Comparison of ENCODE assay signal across 11 mouse cellular contexts in the genomic region with DNA sequence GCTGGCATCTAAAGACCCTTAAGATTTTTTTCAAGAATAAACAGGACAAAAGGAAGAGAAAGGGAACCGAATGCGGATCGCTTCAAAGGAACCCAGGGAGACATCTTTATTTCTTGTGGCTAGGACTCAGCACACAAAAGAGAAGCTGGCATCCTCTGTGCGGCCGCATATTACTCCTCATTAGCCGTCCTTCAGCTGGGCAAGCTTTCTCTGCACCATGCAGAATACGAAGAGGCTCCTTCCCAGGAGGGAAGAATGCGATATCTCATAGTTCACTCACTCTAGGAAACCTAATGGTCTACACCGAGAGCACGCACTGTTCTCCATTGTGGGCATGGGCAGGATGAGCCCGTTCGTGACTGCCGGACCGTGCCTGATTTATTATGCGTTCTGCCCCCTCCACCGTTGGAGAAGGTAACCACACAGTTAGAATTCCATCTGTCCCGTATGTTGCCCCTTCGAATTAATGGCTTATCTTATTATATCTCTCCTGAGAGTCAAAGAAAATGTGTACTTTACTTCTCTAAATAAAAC.
DNase-seq lines count a peak whose midpoint lies in the region; ATAC-seq lines count a peak whose summit lies in the region.
"Had no signal": no experiment of that assay in that cellular context is flagged by ENCODE, and none has a peak within 500 bp of the region (broad histone marks: within the 10 kb centered on the region; RNA-seq: fewer than 3 reads in every experiment).

No protein-coding gene starts in this region.

- H3K27ac ChIP-seq in kidney, embryonic 15.5 days, result peak overlapping the region; percentile 74
- 0 out of 2 replicates have a peak overlapping the region, but pooled peaks have one; percentile 51 for H3K27ac ChIP-seq in hindbrain, embryonic 11.5 days (ENCODE audit: low read depth, low read length)
- no peak overlapping the region for H3K27ac ChIP-seq in hindbrain, embryonic 16.5 days (ENCODE audit: low read depth, low read length)
- no peak overlapping the region for H3K27ac ChIP-seq in neural tube, embryonic 12.5 days
- H3K27ac ChIP-seq: liver, embryonic 14.5 days had no signal

- no peak overlapping the region for H3K4me2 ChIP-seq in kidney, embryonic 15.5 days
- no peak overlapping the region for H3K4me2 ChIP-seq in hindbrain, embryonic 11.5 days (replicated peaks; ENCODE audit: low read depth, low read length)
- H3K4me2 ChIP-seq in hindbrain, embryonic 16.5 days (ENCODE audit: low read length), result peak overlapping the region; percentile 8
- no peak overlapping the region for H3K4me2 ChIP-seq in neural tube, embryonic 12.5 days (replicated peaks)

- no peaks in the 10 kb centered on the region for H3K36me3 ChIP-seq in kidney, embryonic 15.5 days
- no peaks in the 10 kb centered on the region for H3K36me3 ChIP-seq in hindbrain, embryonic 11.5 days (ENCODE audit: control insufficient read depth, insufficient read depth, low read length)
- H3K36me3 ChIP-seq in hindbrain, embryonic 16.5 days (ENCODE audit: control insufficient read depth, insufficient read depth, low read length), result no peaks in the 10 kb centered on the region
- no peaks in the 10 kb centered on the region for H3K36me3 ChIP-seq in neural tube, embryonic 12.5 days

- peaks cover 54% of the 10 kb centered on the region for H3K4me1 ChIP-seq in kidney, embryonic 15.5 days
- H3K4me1 ChIP-seq in hindbrain, embryonic 11.5 days (replicated peaks; ENCODE audit: control insufficient read depth, insufficient read depth, low read length), result 0 out of 2 replicates have a peak, but pooled peaks cover 3% of the 10 kb centered on the region
- peaks cover 13% of the 10 kb centered on the region for H3K4me1 ChIP-seq in hindbrain, embryonic 16.5 days (ENCODE audit: control insufficient read depth, insufficient read depth, low read depth, low read length)
- H3K4me1 ChIP-seq in neural tube, embryonic 12.5 days, result peaks cover 28% of the 10 kb centered on the region

- 0 out of 2 replicates have a peak, but pooled peaks have one; percentile 73 for ATAC-seq in kidney, embryonic 15.5 days (replicated peaks; ENCODE audit: low FRiP score)
- ATAC-seq in hindbrain, embryonic 11.5 days (ENCODE audit: low FRiP score), result no peak
- ATAC-seq in hindbrain, embryonic 16.5 days, result peak; percentile 69; the same call in 1 of the 2 replicates
- peak; percentile 21; the same call in 1 of the 2 replicates for ATAC-seq in neural tube, embryonic 12.5 days (ENCODE audit: low FRiP score, low read depth)

- peaks cover 4% of the 10 kb centered on the region; the same call in 1 of the 2 replicates for H3K27me3 ChIP-seq in kidney, embryonic 15.5 days
- H3K27me3 ChIP-seq in hindbrain, embryonic 11.5 days (ENCODE audit: control insufficient read depth, insufficient read depth, low read length), result no peaks in the 10 kb centered on the region
- no peaks in the 10 kb centered on the region for H3K27me3 ChIP-seq in hindbrain, embryonic 16.5 days (replicated peaks; ENCODE audit: control insufficient read depth, insufficient read depth, low read length)
- H3K27me3 ChIP-seq in neural tube, embryonic 12.5 days (replicated peaks), result no peaks in the 10 kb centered on the region

- DNase-seq in kidney, adult 18-20 months, result no peak
- DNase-seq in hindbrain, embryonic 11.5 days (ENCODE audit: low spot score), result no peak
- no peak for DNase-seq in layer of hippocampus, adult 11-12 months (ENCODE audit: low spot score)
- no peak for DNase-seq in lung, postnatal 14 days
- DNase-seq: cerebellum, adult 11-12 months; heart, postnatal 10 days; thymus, postnatal 14 days had no signal

- H3K9ac ChIP-seq in kidney, embryonic 15.5 days, result no peak overlapping the region
- H3K9ac ChIP-seq in hindbrain, embryonic 11.5 days (ENCODE audit: low read depth, low read length), result no peak overlapping the region
- H3K9ac ChIP-seq in hindbrain, embryonic 16.5 days (ENCODE audit: low read depth, low read length), result no peak overlapping the region
- 0 out of 2 replicates have a peak overlapping the region, but pooled peaks have one; percentile 9 for H3K9ac ChIP-seq in neural tube, embryonic 12.5 days
- H3K9ac ChIP-seq: liver, embryonic 14.5 days had no signal

- no peak overlapping the region for H3K4me3 ChIP-seq in kidney, embryonic 15.5 days (replicated peaks)
- no peak overlapping the region for H3K4me3 ChIP-seq in hindbrain, embryonic 11.5 days (ENCODE audit: low read depth, low read length)
- no peak overlapping the region for H3K4me3 ChIP-seq in hindbrain, embryonic 16.5 days (ENCODE audit: low read length)
- H3K4me3 ChIP-seq in neural tube, embryonic 12.5 days, result no peak overlapping the region

- H3K9me3 ChIP-seq in kidney, embryonic 15.5 days (replicated peaks), result no peaks in the 10 kb centered on the region
- H3K9me3 ChIP-seq in hindbrain, embryonic 11.5 days (ENCODE audit: control insufficient read depth, low read length), result no peaks in the 10 kb centered on the region
- no peaks in the 10 kb centered on the region for H3K9me3 ChIP-seq in hindbrain, embryonic 16.5 days (ENCODE audit: control insufficient read depth, low read length)
- H3K9me3 ChIP-seq in neural tube, embryonic 12.5 days, result no peaks in the 10 kb centered on the region

- WGBS in kidney, embryonic 15.5 days, result 44% methylated on average over 18 of the region's 18 CpGs
- WGBS in hindbrain, embryonic 11.5 days, result 67% methylated on average over 18 of the region's 18 CpGs
- 31% methylated on average over 18 of the region's 18 CpGs for WGBS in hindbrain, embryonic 16.5 days
- WGBS in neural tube, embryonic 12.5 days, result 55% methylated on average over 18 of the region's 18 CpGs

Comparison
In these comparisons a context has a peak if more than half of its experiments do, and no peak if none do; other contexts are left out.
1. H3K27ac ChIP-seq: peak in kidney, embryonic 15.5 days (single experiment) and hindbrain, embryonic 11.5 days (single experiment); none in hindbrain, embryonic 16.5 days (single experiment) and neural tube, embryonic 12.5 days (single experiment).